Mouse (Mus musculus) liver, embryonic 12.5 days (tissue): Measurements from ENCODE around the gene Knl1. TPM values are rescaled to one million over a fixed set of nuclear protein-coding genes. Genes with fewer than 3 reads are reported as not detected.

Experiments used
- ATAC-seq: fragments of 200-750 bp; cut with Nextera tagmentation; 2 replicates; pipeline ENCODE4 v1.8.0; 2017; ENCODE audit warnings: moderate number of reproducible peaks, mild to moderate bottlenecking, moderate library complexity
- H3K27ac ChIP-seq: fragments of 300-500 bp; sonication (generic); 2 replicates; pipeline ENCODE4 v1.5.1; 2016; ENCODE audit warnings: mild to moderate bottlenecking
- H3K27me3 ChIP-seq: fragments of 300-500 bp; sonication (generic); replicated peaks from 2 replicates; pipeline ENCODE4 v1.6.1; 2016; ENCODE audit warnings: mild to moderate bottlenecking, moderate library complexity
- H3K36me3 ChIP-seq: fragments of 300-500 bp; sonication (generic); 2 replicates; pipeline ENCODE4 v1.6.1; 2016; ENCODE audit warnings: mild to moderate bottlenecking, moderate library complexity
- H3K4me1 ChIP-seq: fragments of 300-500 bp; sonication (generic); 2 replicates; pipeline ENCODE4 v1.6.1; 2016
- H3K4me2 ChIP-seq: fragments of 300-500 bp; sonication (generic); 2 replicates; pipeline ENCODE4 v1.6.1; 2016; ENCODE audit warnings: mild to moderate bottlenecking, moderate library complexity
- H3K4me3 ChIP-seq: fragments of 300-500 bp; sonication (generic); 2 replicates; pipeline ENCODE4 v1.5.1; 2016; ENCODE audit warnings: mild to moderate bottlenecking, moderate library complexity
- H3K9ac ChIP-seq: fragments of 300-500 bp; sonication (generic); 2 replicates; pipeline ENCODE4 v1.6.1; 2016; ENCODE audit warnings: mild to moderate bottlenecking, moderate library complexity
- H3K9me3 ChIP-seq: fragments of 300-500 bp; sonication (generic); replicated peaks from 2 replicates; pipeline ENCODE4 v1.6.1; 2016; ENCODE audit warnings: mild to moderate bottlenecking, moderate library complexity
- WGBS: fragments of 180-500 bp; shearing (Covaris S2); methylation state at CpG from one replicate; pipeline ENCODE4 v1.1.7; 2016; ENCODE audit not compliant: insufficient replicate concordance; 5-methylcytosine and 5-hydroxymethylcytosine counted together
- polyA plus RNA-seq: library from polyadenylated mRNA; unstranded; fragments of >200 nt; fragmentation: Nextera tagmentation; extraction: Ambion mirVana; gene quantifications from 2 replicates; pipeline ENCODE4 v1.2.1, GENCODE M21; 2016

The Knl1 gene
- polyA plus RNA-seq, 1 experiment from 2014 or later: 72.9 TPM

- peak; percentile 98 for ATAC-seq
- peaks cover 38% of the 10 kb centered on the region for H3K4me1 ChIP-seq
- peak overlapping the region; percentile 48 for H3K4me2 ChIP-seq
- H3K27ac ChIP-seq: peak overlapping the region; percentile 91
- 18% methylated on average over 5 of the region's 5 CpGs for WGBS
- H3K4me3 ChIP-seq: 0 out of 2 replicates have a peak overlapping the region, but pooled peaks have one; percentile 8
- peaks cover 99% of the 10 kb centered on the region for H3K36me3 ChIP-seq
- H3K9ac ChIP-seq: peak overlapping the region; percentile 15
- no peaks in the 10 kb centered on the region for H3K9me3 ChIP-seq
- H3K27me3 ChIP-seq: no peaks in the 10 kb centered on the region
Observed at GRCm38 (mm10) chr2:119136346-119136898, 89.5 kb downstream of the Knl1 start.

- Histone ChIP-seq H3K9me3 (peaks cover 9% of the 10 kb centered on the region; the same call in 1 of the 2 replicates), H3K36me3 (peaks cover 99% of the 10 kb centered on the region), H3K27ac (no peak overlapping the region), H3K4me3 (no peak overlapping the region), H3K27me3 (no peaks in the 10 kb centered on the region), H3K4me2 (no peak overlapping the region), H3K4me1 (peaks cover 13% of the 10 kb centered on the region), H3K9ac (no peak overlapping the region)
- WGBS: 73% methylated on average over 2 of the region's 2 CpGs
- ATAC-seq: peak; percentile 55
Observed at GRCm38 (mm10) chr2:119145199-119145598, 98.3 kb downstream of the Knl1 start.

GRCm38 (mm10) chr2:119146435-119146834 is 99.5 kb downstream of the Knl1 start:
- no peak overlapping the region for H3K27ac ChIP-seq
- H3K4me1 ChIP-seq: peaks cover 14% of the 10 kb centered on the region
- no peak overlapping the region for H3K4me3 ChIP-seq
- ATAC-seq: no peak
- 78% methylated on average over 6 of the region's 6 CpGs for WGBS
- peaks cover 99% of the 10 kb centered on the region for H3K36me3 ChIP-seq
- H3K27me3 ChIP-seq: no peaks in the 10 kb centered on the region
- no peak overlapping the region for H3K4me2 ChIP-seq
- H3K9me3 ChIP-seq: peaks cover 9% of the 10 kb centered on the region; the same call in 1 of the 2 replicates
- H3K9ac ChIP-seq: no peak overlapping the region

- H3K27me3 ChIP-seq: no peaks in the 10 kb centered on the region
- H3K4me1 ChIP-seq: peaks cover 22% of the 10 kb centered on the region
- H3K4me3 ChIP-seq: no peak overlapping the region
- no peak for ATAC-seq
- WGBS: 90% methylated on average over 22 of the region's 22 CpGs
- no peak overlapping the region for H3K4me2 ChIP-seq
- no peak overlapping the region for H3K27ac ChIP-seq
- H3K36me3 ChIP-seq: peaks cover 99% of the 10 kb centered on the region
- no peak overlapping the region for H3K9ac ChIP-seq
- H3K9me3 ChIP-seq: peaks cover 9% of the 10 kb centered on the region; the same call in 1 of the 2 replicates
Observed at GRCm38 (mm10) chr2:119147160-119147678, 100.3 kb downstream of the Knl1 start.

- Histone ChIP-seq H3K36me3 (peaks cover 99% of the 10 kb centered on the region), H3K27me3 (no peaks in the 10 kb centered on the region), H3K4me3 (no peak overlapping the region), H3K4me1 (peaks cover 28% of the 10 kb centered on the region), H3K9ac (no peak overlapping the region), H3K4me2 (no peak overlapping the region), H3K27ac (no peak overlapping the region), H3K9me3 (peaks cover 9% of the 10 kb centered on the region; the same call in 1 of the 2 replicates)
- 91% methylated on average over 8 of the region's 8 CpGs for WGBS
- no peak for ATAC-seq
Observed at GRCm38 (mm10) chr2:119147775-119148174, 100.9 kb downstream of the Knl1 start.

GRCm38 (mm10) chr2:119152255-119152654 is 105.3 kb downstream of the Knl1 start:
- Histone ChIP-seq H3K4me1 (peaks cover 60% of the 10 kb centered on the region), H3K27me3 (no peaks in the 10 kb centered on the region), H3K9me3 (no peaks in the 10 kb centered on the region), H3K9ac (no peak overlapping the region), H3K27ac (0 out of 2 replicates have a peak overlapping the region, but pooled peaks have one; percentile 98), H3K36me3 (peaks cover 74% of the 10 kb centered on the region), H3K4me3 (no peak overlapping the region), H3K4me2 (no peak overlapping the region)
- WGBS: 41% methylated on average over 6 of the region's 6 CpGs
- no peak for ATAC-seq

GRCm38 (mm10) chr2:119154683-119155082 is 107.8 kb downstream of the Knl1 start:
- peak; percentile 45 for ATAC-seq
- Histone ChIP-seq H3K4me1 (peaks cover 54% of the 10 kb centered on the region), H3K9me3 (no peaks in the 10 kb centered on the region), H3K27me3 (no peaks in the 10 kb centered on the region), H3K27ac (peak overlapping the region; percentile 98), H3K36me3 (peaks cover 50% of the 10 kb centered on the region), H3K4me3 (peak overlapping the region; percentile 97), H3K4me2 (peak overlapping the region; percentile 85), H3K9ac (peak overlapping the region; percentile 96)
- WGBS: 55% methylated on average over 2 of the region's 2 CpGs

Other genes starting within 250 kb of the Knl1 start
- 92.8 and 95.2 TPM in 2 replicates for gene Knstrn, start 233.1 kb upstream of the Knl1 start, polyA plus RNA-seq
- gene Ivd, start 185.2 kb upstream of the Knl1 start, polyA plus RNA-seq: 27.9 and 30.8 TPM in 2 replicates
- gene Bahd1, start 146.7 kb upstream of the Knl1 start, polyA plus RNA-seq: 5.1 and 5.6 TPM in 2 replicates
- 8.8 and 9.5 TPM in 2 replicates for gene Chst14, start 120.6 kb upstream of the Knl1 start, polyA plus RNA-seq
- 17.5 and 19.2 TPM in 2 replicates for gene Ccdc32, start 17.7 kb upstream of the Knl1 start, polyA plus RNA-seq
- 5.9 and 6.5 TPM in 2 replicates for gene Rpusd2, start 12.3 kb upstream of the Knl1 start, polyA plus RNA-seq
- gene Rad51, start 65.7 kb downstream of the Knl1 start, polyA plus RNA-seq: 49.9 and 52.3 TPM in 2 replicates
- 62.2 and 64.1 TPM in 2 replicates for gene Rmdn3, start 109.9 kb downstream of the Knl1 start, polyA plus RNA-seq
- gene Gchfr, start 120.7 kb downstream of the Knl1 start, polyA plus RNA-seq: 28.5 and 31.8 TPM in 2 replicates
- gene Gm14137, start 127.4 kb downstream of the Knl1 start, polyA plus RNA-seq: 0.26 and 0.35 TPM in 2 replicates
- 27.7 and 29.9 TPM in 2 replicates for gene Zfyve19, start 161.5 kb downstream of the Knl1 start, polyA plus RNA-seq
- 11.6 and 13.2 TPM in 2 replicates for gene Dnajc17, start 161.7 kb downstream of the Knl1 start, polyA plus RNA-seq
- not detected in 2 replicates for gene Ppp1r14d, start 182.8 kb downstream of the Knl1 start, polyA plus RNA-seq
- 0.44 and 0.77 TPM in 2 replicates for gene Spint1, start 190.2 kb downstream of the Knl1 start, polyA plus RNA-seq
- 0.07 TPM in 1 of 2 replicates, not detected in the other for gene Rhov, start 224.2 kb downstream of the Knl1 start, polyA plus RNA-seq
- 9.8 and 10.3 TPM in 2 replicates for gene Vps18, start 241.6 kb downstream of the Knl1 start, polyA plus RNA-seq